Mouse (Mus musculus): ENCODE data around the gene Heatr4. TPM values are rescaled to one million over a fixed set of nuclear protein-coding genes. Genes with fewer than 3 reads are reported as not detected.
"Not testable (repeated sequence)": the region's sequence is repeated elsewhere in the genome, so short reads cannot be mapped to it uniquely, and the experiment has no call there.

The Heatr4 gene
- total and polyA plus RNA-seq, 2 experiments from 2014 or later: 0.04 TPM; not detected in 1

DNA sequence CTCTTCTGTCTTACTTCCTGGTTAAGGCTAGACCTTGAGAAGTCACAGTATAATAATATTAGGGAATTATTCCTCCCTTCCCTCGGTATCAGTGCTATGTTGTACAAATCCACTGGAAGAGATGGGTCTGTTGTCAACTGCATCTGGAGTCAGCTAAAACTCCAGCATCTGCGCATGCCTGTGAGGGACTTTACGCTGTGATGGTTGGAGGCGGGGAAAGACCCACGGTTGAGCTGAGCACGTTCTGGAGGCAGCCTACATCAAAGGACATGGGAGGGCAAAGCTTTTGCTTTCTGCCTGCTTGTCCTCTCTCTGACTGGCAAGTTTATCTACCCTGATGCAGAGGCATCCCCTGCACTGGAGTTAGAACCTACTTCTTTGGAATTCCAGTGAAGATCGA is 41.2 kb upstream of the Heatr4 start:
- Histone ChIP-seq H3K27ac (ENCODE audit: low read depth) (no peak overlapping the region), H3K4me3 (ENCODE audit: low read depth, low read length) (no peak overlapping the region), H3K27me3 (ENCODE audit: control insufficient read depth, insufficient read depth, low read length) (no peaks in the 10 kb centered on the region), H3K9me3 (replicated peaks; ENCODE audit: control insufficient read depth, low read length) (no peaks in the 10 kb centered on the region), H3K4me1 (ENCODE audit: control insufficient read depth, insufficient read depth) (no peaks in the 10 kb centered on the region), H3K9ac (replicated peaks; ENCODE audit: low read depth, low read length) (no peak overlapping the region), H3K36me3 (replicated peaks; ENCODE audit: control insufficient read depth, insufficient read depth, low read length) (no peaks in the 10 kb centered on the region), H3K4me2 (ENCODE audit: low read depth, low read length) (no peak overlapping the region)
- no peak for ATAC-seq (ENCODE audit: insufficient read depth, low read depth)
- TF ChIP-seq EP300 (IDR thresholded peaks at IDR 0.05; ENCODE audit: low read depth) (no peak), CTCF (IDR thresholded peaks at IDR 0.05; ENCODE audit: low read depth) (no peak)
- no peak for DNase-seq (ENCODE audit: low spot score)
- WGBS: 75% methylated on average over 7 of the region's 7 CpGs

DNA sequence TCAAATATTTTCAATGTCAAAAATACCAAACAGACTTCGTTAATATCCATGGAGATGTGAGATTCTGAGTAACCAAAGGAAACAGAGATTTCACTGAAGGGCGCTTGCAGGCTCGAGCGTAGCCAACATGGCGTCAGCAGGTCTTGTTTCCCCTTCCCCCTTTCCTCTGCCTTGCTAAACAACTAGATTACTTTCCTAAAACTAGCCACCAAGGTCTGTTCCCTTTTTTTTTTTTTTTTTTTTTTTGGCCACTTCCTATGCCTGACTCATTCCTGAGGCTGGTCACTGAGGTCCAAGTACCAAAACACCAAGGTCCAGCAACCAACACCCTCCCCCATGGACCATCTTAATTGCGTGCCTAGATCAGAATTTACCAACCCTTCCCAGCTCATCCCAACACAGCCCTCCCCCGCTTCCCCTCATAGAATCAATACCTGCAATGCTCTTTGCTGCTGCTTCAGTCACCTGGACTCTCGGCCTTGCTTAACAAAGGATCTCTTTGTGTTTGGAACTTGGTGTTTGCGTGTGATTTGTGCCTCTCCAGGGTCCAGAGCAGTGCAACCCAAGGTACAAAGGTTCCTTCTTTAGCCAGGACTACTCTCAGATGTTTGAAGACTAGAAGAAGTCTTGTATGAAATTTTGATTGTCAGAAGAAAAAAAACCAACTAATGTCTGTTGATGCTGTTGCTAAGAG is 38.5 kb upstream of the Heatr4 start:
- no peak for ATAC-seq (ENCODE audit: insufficient read depth, low read depth)
- TF ChIP-seq EP300 (IDR thresholded peaks at IDR 0.05; ENCODE audit: low read depth) (no peak), CTCF (IDR thresholded peaks at IDR 0.05; ENCODE audit: low read depth) (no peak)
- Histone ChIP-seq H3K9me3 (replicated peaks; ENCODE audit: control insufficient read depth, low read length) (no peaks in the 10 kb centered on the region), H3K4me3 (ENCODE audit: low read depth, low read length) (no peak overlapping the region), H3K36me3 (replicated peaks; ENCODE audit: control insufficient read depth, insufficient read depth, low read length) (no peaks in the 10 kb centered on the region), H3K4me2 (ENCODE audit: low read depth, low read length) (no peak overlapping the region), H3K27ac (ENCODE audit: low read depth) (no peak overlapping the region), H3K27me3 (ENCODE audit: control insufficient read depth, insufficient read depth, low read length) (no peaks in the 10 kb centered on the region), H3K4me1 (ENCODE audit: control insufficient read depth, insufficient read depth) (peaks cover 6% of the 10 kb centered on the region; the same call in 1 of the 2 replicates), H3K9ac (replicated peaks; ENCODE audit: low read depth, low read length) (no peak overlapping the region)
- 87% methylated on average over 9 of the region's 9 CpGs for WGBS
- DNase-seq (ENCODE audit: low spot score): no peak

DNA sequence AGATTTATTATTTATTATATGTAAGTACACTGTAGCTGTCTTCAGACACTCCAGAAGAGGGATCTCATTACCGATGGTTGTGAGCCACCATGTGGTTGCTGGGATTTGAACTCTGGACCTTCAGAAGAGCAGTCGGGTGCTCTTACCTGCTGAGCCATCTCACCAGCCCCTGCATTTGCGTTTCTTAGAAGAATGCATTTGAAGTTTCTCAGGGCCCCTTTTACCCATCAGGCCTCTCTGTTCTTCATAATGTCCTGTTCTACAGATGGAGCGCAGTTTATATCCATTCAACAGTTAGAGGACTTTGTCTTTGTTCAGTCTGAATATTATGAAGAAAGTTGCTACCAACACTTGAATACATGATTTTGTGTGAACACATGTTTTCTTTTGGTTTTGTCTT is 37.6 kb upstream of the Heatr4 start:
- not testable (repeated sequence) for H3K4me1 ChIP-seq (ENCODE audit: control insufficient read depth, insufficient read depth); H3K27ac ChIP-seq (ENCODE audit: low read depth); H3K9me3 ChIP-seq (replicated peaks; ENCODE audit: control insufficient read depth, low read length); H3K27me3 ChIP-seq (ENCODE audit: control insufficient read depth, insufficient read depth, low read length); ATAC-seq (ENCODE audit: insufficient read depth, low read depth); DNase-seq (ENCODE audit: low spot score); H3K4me2 ChIP-seq (ENCODE audit: low read depth, low read length); H3K36me3 ChIP-seq (replicated peaks; ENCODE audit: control insufficient read depth, insufficient read depth, low read length); H3K4me3 ChIP-seq (ENCODE audit: low read depth, low read length); H3K9ac ChIP-seq (replicated peaks; ENCODE audit: low read depth, low read length)
- 94% methylated on average over 4 of the region's 4 CpGs for WGBS

DNA sequence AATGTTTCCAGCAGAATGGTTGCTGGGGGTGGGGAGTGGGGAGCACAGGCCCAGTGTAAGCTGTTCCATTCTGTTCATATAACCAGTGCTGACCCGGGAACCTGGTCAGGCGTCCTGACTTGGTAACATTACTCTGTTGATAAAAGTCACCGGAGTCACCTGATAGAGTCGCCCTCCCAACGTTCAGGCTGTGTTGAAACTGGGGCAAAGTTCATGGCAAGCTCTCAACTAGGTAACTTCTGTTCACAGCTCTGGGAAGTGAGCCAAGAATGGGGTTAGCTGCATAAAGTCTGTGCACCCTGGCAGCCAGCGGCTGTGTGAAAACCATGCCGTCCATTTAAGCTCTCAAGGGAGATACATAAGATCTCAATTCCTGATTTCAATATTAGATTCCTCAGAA is 35.9 kb upstream of the Heatr4 start:
- H3K4me3 ChIP-seq (ENCODE audit: low read depth, low read length); H3K4me1 ChIP-seq (ENCODE audit: control insufficient read depth, insufficient read depth); H3K4me2 ChIP-seq (ENCODE audit: low read depth, low read length); H3K36me3 ChIP-seq (replicated peaks; ENCODE audit: control insufficient read depth, insufficient read depth, low read length); H3K27me3 ChIP-seq (ENCODE audit: control insufficient read depth, insufficient read depth, low read length); H3K9me3 ChIP-seq (replicated peaks; ENCODE audit: control insufficient read depth, low read length); H3K9ac ChIP-seq (replicated peaks; ENCODE audit: low read depth, low read length): not testable (repeated sequence)
- peak; percentile 77; the same call in 1 of the 2 replicates for TF ChIP-seq EP300 (IDR thresholded peaks at IDR 0.05; ENCODE audit: low read depth)
- peak; percentile 82 for DNase-seq (ENCODE audit: low spot score)
- ATAC-seq (ENCODE audit: insufficient read depth, low read depth): peak; percentile 94
- H3K27ac ChIP-seq (ENCODE audit: low read depth): peak overlapping the region; percentile 51; the same call in 1 of the 2 replicates
- 12% methylated on average over 7 of the region's 7 CpGs for WGBS

DNA sequence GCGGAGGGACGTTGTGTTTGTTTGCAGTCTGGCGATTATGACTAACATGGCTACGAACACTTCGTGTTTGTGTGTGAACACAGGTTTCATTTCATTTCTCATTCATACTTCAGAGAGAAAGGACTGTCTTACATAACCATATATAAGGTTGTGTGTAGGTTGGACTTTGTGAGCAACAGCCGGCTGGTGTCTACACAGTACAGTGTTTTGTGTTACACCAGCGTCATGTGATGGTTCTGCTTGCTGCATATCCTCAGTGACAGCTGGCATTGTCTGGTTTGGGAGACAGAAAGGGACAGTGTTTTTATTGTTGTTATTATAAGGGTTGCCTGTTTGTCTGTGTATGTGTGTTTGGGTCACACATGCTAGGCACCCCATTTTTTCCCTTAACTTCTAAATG is 29.0 kb upstream of the Heatr4 start:
- Histone ChIP-seq H3K4me3 (ENCODE audit: low read depth, low read length) (no peak overlapping the region), H3K4me1 (ENCODE audit: control insufficient read depth, insufficient read depth) (peaks cover 14% of the 10 kb centered on the region), H3K27ac (ENCODE audit: low read depth) (no peak overlapping the region), H3K36me3 (replicated peaks; ENCODE audit: control insufficient read depth, insufficient read depth, low read length) (0 out of 2 replicates have a peak, but pooled peaks cover 4% of the 10 kb centered on the region), H3K9me3 (replicated peaks; ENCODE audit: control insufficient read depth, low read length) (no peaks in the 10 kb centered on the region), H3K4me2 (ENCODE audit: low read depth, low read length) (no peak overlapping the region), H3K27me3 (ENCODE audit: control insufficient read depth, insufficient read depth, low read length) (no peaks in the 10 kb centered on the region), H3K9ac (replicated peaks; ENCODE audit: low read depth, low read length) (no peak overlapping the region)
- TF ChIP-seq EP300 (IDR thresholded peaks at IDR 0.05; ENCODE audit: low read depth) (no peak), CTCF (IDR thresholded peaks at IDR 0.05; ENCODE audit: low read depth) (no peak)
- WGBS: 91% methylated on average over 7 of the region's 7 CpGs
- no peak for DNase-seq (ENCODE audit: low spot score)
- ATAC-seq (ENCODE audit: insufficient read depth, low read depth): no peak

DNA sequence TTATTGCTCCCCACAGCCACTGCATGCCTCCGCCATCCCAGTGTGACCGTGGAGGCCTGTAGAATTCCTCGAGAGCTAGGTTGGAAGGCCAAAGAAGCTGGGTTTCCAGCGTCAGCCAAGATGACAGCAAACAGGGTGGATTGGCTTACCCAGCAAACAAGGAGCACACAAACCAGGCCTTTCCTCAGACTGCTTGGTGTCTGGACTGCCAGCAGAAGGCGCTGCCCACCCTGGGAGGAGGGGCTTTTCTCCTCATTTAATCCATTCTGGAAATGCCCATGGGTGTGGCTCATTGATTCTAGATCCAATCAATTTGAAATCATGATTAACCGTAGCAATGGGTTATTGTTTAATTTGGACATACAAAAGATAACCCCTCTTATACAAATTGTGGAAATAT is 28.5 kb upstream of the Heatr4 start:
- TF ChIP-seq CTCF (IDR thresholded peaks at IDR 0.05; ENCODE audit: low read depth): peak; percentile 43
- TF ChIP-seq EP300 (IDR thresholded peaks at IDR 0.05; ENCODE audit: low read depth): no peak
- WGBS: 65% methylated on average over 6 of the region's 6 CpGs
- DNase-seq (ENCODE audit: low spot score) (no peak), ATAC-seq (ENCODE audit: insufficient read depth, low read depth) (no peak)
- no peak overlapping the region for H3K27ac ChIP-seq (ENCODE audit: low read depth)
- no peak overlapping the region for H3K4me3 ChIP-seq (ENCODE audit: low read depth, low read length)
- peaks cover 15% of the 10 kb centered on the region for H3K4me1 ChIP-seq (ENCODE audit: control insufficient read depth, insufficient read depth)
- H3K36me3 ChIP-seq (replicated peaks; ENCODE audit: control insufficient read depth, insufficient read depth, low read length): 0 out of 2 replicates have a peak, but pooled peaks cover 4% of the 10 kb centered on the region
- H3K27me3 ChIP-seq (ENCODE audit: control insufficient read depth, insufficient read depth, low read length): no peaks in the 10 kb centered on the region
- H3K9ac ChIP-seq (replicated peaks; ENCODE audit: low read depth, low read length): no peak overlapping the region
- H3K4me2 ChIP-seq (ENCODE audit: low read depth, low read length): no peak overlapping the region
- H3K9me3 ChIP-seq (replicated peaks; ENCODE audit: control insufficient read depth, low read length): no peaks in the 10 kb centered on the region
